Mouse (Mus musculus) embryonic facial prominence, embryonic 13.5 days (tissue): ENCODE measurements around the gene Brd3os. TPM values are rescaled to one million over a fixed set of nuclear protein-coding genes. Genes with fewer than 3 reads are reported as not detected.

ENCODE experiments used
- ATAC-seq: fragments of 200-750 bp; cut with Nextera tagmentation; 2 replicates; pipeline ENCODE4 v1.8.0; 2017; ENCODE audit warnings: low read depth; ENCODE audit not compliant: insufficient number of reproducible peaks, insufficient read depth, low FRiP score, low TSS enrichment
- H3K27ac ChIP-seq: fragments of 300-500 bp; sonication (generic); 2 replicates; pipeline ENCODE4 v1.5.1; 2015; ENCODE audit warnings: moderate library complexity, mild to moderate bottlenecking, inconsistent platforms
- H3K27me3 ChIP-seq: fragments of 300-500 bp; sonication (generic); 2 replicates; pipeline ENCODE4 v1.6.1; 2015; ENCODE audit warnings: mild to moderate bottlenecking, inconsistent platforms
- H3K36me3 ChIP-seq: fragments of 300-500 bp; sonication (generic); 2 replicates; pipeline ENCODE4 v1.6.1; 2015; ENCODE audit warnings: mild to moderate bottlenecking, inconsistent platforms
- H3K4me1 ChIP-seq: fragments of 300-500 bp; sonication (generic); 2 replicates; pipeline ENCODE4 v1.6.1; 2015; ENCODE audit warnings: inconsistent platforms
- H3K4me2 ChIP-seq: fragments of 300-500 bp; sonication (generic); 2 replicates; pipeline ENCODE4 v1.6.1; 2015; ENCODE audit warnings: moderate library complexity, mild to moderate bottlenecking, inconsistent platforms
- H3K4me3 ChIP-seq: fragments of 300-500 bp; sonication (generic); 2 replicates; pipeline ENCODE4 v1.5.1; 2015; ENCODE audit warnings: mild to moderate bottlenecking, inconsistent platforms
- H3K9ac ChIP-seq: fragments of 300-500 bp; sonication (generic); 2 replicates; pipeline ENCODE4 v1.6.1; 2015; ENCODE audit warnings: mild to moderate bottlenecking, inconsistent platforms
- H3K9me3 ChIP-seq: fragments of 300-500 bp; sonication (generic); 2 replicates; pipeline ENCODE4 v1.6.1; 2016; ENCODE audit warnings: inconsistent platforms
- WGBS: fragments of 180-500 bp; shearing (Covaris S2); methylation state at CpG from one replicate; pipeline ENCODE4 v1.1.7; 2015; ENCODE audit warnings: mixed read lengths; 5-methylcytosine and 5-hydroxymethylcytosine counted together
- polyA plus RNA-seq: library from polyadenylated mRNA; unstranded; fragments of >200 nt; fragmentation: Nextera tagmentation; extraction: Ambion mirVana; gene quantifications from 2 replicates; pipeline ENCODE4 v1.2.1, GENCODE M21; 2015

Brd3os gene
- polyA plus RNA-seq, 1 experiment from 2014 or later = 15.7 TPM

DNA sequence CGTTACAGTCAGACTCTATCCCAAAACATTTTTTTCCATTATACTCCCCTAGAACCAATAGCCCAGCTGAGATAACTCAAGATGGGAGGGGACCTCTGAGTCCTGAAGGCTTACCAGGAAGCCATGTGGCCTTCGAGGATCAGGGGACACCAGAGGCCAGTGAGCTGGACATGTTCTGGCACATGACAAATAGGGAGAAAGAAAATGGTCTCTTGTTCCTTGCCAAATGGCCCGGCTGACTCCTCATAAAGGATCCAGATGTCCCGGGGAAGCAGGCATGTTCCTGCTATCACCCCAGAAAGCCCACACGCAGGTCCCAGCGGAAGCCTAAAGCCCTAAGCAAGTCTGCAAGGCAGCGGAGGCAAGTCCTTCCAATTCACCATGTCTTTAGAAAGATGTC lies 18.5 kb upstream of the Brd3os start:
- Histone ChIP-seq H3K27ac (no peak overlapping the region), H3K4me3 (no peak overlapping the region), H3K27me3 (no peaks in the 10 kb centered on the region), H3K9me3 (no peaks in the 10 kb centered on the region), H3K4me2 (no peak overlapping the region), H3K4me1 (peaks cover 54% of the 10 kb centered on the region), H3K9ac (no peak overlapping the region; the same call in 1 of the 2 replicates), H3K36me3 (no peaks in the 10 kb centered on the region)
- no peak for ATAC-seq
- 75% methylated on average over 7 of the region's 7 CpGs for WGBS

DNA sequence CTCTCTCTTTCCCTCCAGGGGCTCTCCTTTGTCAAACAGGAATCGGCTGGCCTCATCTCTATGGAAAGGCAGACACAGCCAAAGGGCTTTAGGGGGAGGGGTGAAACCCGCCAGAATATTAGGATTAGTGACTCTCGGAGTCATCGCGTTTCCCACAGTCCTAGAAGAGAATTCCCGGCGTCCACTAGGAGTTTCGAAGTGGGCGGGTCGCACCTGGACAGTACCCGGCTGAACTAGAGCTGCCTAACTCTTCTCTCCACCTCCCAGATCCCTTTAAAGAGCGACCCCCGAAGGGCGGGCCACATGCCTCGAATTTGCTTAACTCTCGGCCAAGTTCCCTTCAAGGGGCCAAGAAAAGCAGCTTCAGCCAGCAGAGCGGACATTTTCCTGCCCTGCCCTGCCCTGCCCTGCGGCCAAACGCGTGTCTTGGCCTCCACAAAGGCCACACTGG lies 16.9 kb upstream of the Brd3os start:
- 1% methylated on average over 20 of the region's 20 CpGs for WGBS
- no peak overlapping the region for H3K27ac ChIP-seq

DNA sequence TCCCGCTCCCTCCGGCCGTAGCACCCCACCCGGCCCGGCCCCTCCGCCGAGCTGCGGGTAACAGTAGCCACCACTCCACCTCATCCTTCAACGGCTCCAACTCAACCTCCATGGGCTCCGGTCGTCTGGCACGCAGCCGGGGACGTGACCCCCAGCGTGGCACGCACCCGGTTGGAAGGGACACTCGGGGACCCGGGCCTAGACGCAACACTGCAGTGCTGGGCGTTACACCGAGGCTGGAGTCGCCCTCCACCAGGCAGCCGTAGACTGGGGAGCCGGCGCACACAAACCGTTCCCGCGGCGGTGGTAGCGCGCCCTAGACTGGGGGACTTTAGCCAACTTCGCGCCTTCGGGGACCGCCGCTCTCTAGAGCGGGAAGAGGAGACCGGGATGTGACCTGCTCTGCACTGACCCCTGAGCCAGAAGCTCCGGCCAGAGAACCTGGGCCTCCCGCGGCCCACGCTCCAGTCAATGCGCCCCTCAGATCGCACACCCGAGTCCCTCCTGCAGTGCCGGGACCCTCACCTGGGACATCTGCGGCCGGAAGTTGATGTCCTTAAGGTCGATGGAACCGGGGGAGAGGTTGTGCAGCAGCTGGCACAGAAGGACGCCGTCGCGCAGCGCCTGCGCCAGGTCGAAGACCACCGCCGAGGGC lies 16.2 kb upstream of the Brd3os start:
- no peak for ATAC-seq
- under 1% methylated on average over 60 of the region's 60 CpGs for WGBS

More for the DNA sequence above, 16.9 kb upstream of the Brd3os start:
- Histone ChIP-seq H3K27me3 (no peaks in the 10 kb centered on the region), H3K4me3 (peak overlapping the region; percentile 89), H3K36me3 (no peaks in the 10 kb centered on the region), H3K4me2 (peak overlapping the region; percentile 99), H3K4me1 (peaks cover 47% of the 10 kb centered on the region), H3K9me3 (no peaks in the 10 kb centered on the region), H3K9ac (peak overlapping the region; percentile 84)
- no peak for ATAC-seq

DNA sequence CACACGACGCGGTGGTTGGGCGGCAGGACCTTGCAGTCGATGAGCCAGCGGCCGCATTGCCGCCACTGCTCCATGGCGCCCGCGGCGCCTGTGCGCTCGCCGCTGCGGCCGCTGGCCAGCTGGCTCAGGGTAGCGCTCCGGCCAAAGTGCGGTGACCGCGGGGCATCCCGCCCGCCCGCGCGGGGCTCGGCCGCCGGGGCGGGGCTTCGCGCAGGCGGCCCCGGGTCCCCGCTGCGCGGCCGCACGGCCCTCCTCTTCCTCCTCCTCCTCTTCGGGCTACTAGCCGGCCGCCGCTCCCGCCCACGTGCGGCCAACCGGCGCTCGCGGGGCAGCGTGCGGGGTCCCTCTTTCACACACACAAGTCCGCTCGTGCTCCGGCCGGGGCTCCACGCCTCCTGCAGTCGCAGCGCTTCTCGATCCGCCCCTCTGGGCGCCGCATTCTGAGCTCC lies 15.7 kb upstream of the Brd3os start:
- H3K4me3 ChIP-seq = peak overlapping the region; percentile 89
- peak overlapping the region; percentile 99 for H3K4me2 ChIP-seq
- ATAC-seq = peak; percentile 41
- H3K27me3 ChIP-seq = no peaks in the 10 kb centered on the region
- H3K36me3 ChIP-seq = no peaks in the 10 kb centered on the region
- H3K27ac ChIP-seq = peak overlapping the region; percentile 73; the same call in 1 of the 2 replicates
- H3K9me3 ChIP-seq = no peaks in the 10 kb centered on the region
- under 1% methylated on average over 42 of the region's 64 CpGs for WGBS
- peak overlapping the region; percentile 84 for H3K9ac ChIP-seq
- H3K4me1 ChIP-seq = peaks cover 42% of the 10 kb centered on the region

More for the DNA sequence above, 16.2 kb upstream of the Brd3os start:
- Histone ChIP-seq H3K4me3 (peak overlapping the region; percentile 89), H3K36me3 (no peaks in the 10 kb centered on the region), H3K4me2 (peak overlapping the region; percentile 99), H3K4me1 (peaks cover 47% of the 10 kb centered on the region), H3K9me3 (no peaks in the 10 kb centered on the region), H3K9ac (peak overlapping the region; percentile 84), H3K27me3 (no peaks in the 10 kb centered on the region), H3K27ac (peak overlapping the region; percentile 73; the same call in 1 of the 2 replicates)

DNA sequence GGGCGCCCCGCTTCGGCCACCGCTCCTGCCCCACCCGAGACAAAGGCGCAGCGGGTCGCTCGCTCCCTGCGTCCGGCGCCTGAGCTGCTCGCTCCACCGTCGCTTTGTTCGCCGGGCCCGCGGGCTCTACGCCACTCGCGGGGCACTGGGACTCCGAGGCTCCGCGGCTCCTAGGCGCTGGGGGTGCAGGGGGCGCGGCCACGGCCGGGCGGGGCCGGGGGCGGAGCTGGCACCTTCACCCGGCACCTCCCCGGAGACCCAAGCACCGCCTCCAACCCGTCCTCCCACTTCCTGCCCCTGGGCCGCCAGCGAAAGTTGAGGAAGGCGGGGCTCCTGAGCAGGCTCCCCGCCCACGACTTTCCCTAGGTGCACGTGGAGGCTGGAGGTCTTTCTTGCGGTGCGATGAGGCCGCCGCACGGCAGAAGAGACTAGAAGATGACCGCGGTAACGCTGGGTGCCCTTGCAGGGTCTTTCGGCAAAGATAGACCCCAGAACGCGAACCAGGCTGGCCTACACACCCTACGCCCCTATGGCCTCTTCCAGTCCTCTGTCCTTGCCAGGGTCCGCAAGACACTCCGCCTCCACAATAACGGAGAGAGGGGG lies 15.2 kb upstream of the Brd3os start, which contains the start of gene Vav2:
Vav2 (minus strand) TSS at position 179 of the 603 bp plus-strand sequence.
- ATAC-seq = peak; percentile 89
- Histone ChIP-seq H3K9me3 (no peaks in the 10 kb centered on the region), H3K4me2 (peak within 1 kb of the TSS; percentile 99), H3K27ac (peak within 1 kb of the TSS; percentile 73), H3K9ac (peak within 1 kb of the TSS; percentile 84), H3K4me3 (peak within 1 kb of the TSS; percentile 89), H3K36me3 (no peaks in the 10 kb centered on the region), H3K4me1 (peaks cover 38% of the 10 kb centered on the region), H3K27me3 (no peaks in the 10 kb centered on the region)
- whole genome bisulfite sequencing = 1% methylated on average over 58 of the region's 58 CpGs

DNA sequence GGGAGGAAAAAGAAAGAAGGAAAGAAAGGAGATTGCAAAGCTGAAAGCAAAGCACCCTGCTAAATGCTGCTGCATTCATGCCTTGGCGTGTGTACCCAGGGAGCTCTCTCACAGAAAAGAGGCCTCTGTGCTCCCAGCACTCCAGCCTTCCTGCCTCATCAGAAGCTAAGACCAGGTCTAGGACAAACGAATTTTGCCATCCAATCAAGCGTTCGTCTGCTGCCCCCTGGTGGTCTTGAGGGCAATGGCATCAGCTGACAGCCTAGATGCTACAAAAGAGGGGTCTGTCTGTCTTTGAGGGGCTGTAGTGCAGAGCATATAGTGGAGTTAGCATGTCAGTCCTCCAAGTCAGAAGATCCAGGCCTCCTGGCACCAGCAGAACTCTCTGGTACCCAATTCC lies 14.1 kb upstream of the Brd3os start:
- H3K27me3 ChIP-seq = no peaks in the 10 kb centered on the region
- peaks cover 33% of the 10 kb centered on the region for H3K4me1 ChIP-seq
- peak overlapping the region; percentile 73; the same call in 1 of the 2 replicates for H3K27ac ChIP-seq
- WGBS = 0% methylated on average over 4 of the region's 4 CpGs
- H3K36me3 ChIP-seq = no peaks in the 10 kb centered on the region
- H3K4me2 ChIP-seq = 0 out of 2 replicates have a peak overlapping the region, but pooled peaks have one; percentile 99
- no peaks in the 10 kb centered on the region for H3K9me3 ChIP-seq
- 0 out of 2 replicates have a peak overlapping the region, but pooled peaks have one; percentile 84 for H3K9ac ChIP-seq
- H3K4me3 ChIP-seq = no peak overlapping the region
- no peak for ATAC-seq

DNA sequence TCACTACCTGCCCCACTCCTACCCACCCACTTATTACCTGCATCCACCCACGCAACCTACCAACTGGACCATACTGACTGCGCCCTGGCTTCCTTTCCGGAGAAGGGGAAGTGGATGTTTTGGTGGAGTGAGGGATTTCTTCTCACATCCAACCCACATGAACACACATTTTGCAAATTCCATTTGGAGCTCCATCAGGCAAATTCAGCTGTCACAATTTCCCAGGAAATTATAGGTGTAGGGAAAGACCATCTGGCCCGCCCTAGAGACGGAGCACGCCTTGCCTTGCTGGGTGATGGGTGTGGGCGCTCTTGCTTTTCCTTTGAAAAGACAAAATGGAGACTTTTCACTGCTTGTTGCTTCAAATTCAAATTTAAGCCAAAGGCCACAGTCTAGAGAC lies 11.5 kb upstream of the Brd3os start:
- 87% methylated on average over 7 of the region's 7 CpGs for WGBS
- Histone ChIP-seq H3K9ac (0 out of 2 replicates have a peak overlapping the region, but pooled peaks have one; percentile 16), H3K27ac (no peak overlapping the region), H3K9me3 (no peaks in the 10 kb centered on the region), H3K4me1 (peaks cover 16% of the 10 kb centered on the region), H3K4me3 (no peak overlapping the region), H3K4me2 (no peak overlapping the region), H3K27me3 (no peaks in the 10 kb centered on the region), H3K36me3 (no peaks in the 10 kb centered on the region)
- no peak for ATAC-seq

DNA sequence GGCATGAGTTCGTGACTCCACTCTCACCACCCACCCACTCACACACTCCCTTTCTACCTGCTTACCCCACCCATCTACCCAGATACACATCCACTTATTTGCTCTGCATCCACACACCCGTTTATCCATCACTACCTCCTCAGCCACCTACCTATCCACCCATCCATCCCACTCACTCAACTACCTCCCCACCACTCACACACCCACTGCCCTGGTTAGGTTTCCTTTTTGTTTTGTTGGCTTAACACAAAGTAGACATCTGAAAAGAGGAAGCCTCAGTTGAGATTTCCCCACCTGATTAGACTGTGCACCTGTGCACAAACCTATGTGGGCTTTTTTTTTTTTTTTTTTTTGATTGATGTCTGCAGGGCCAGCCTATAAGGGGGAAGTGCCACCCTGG lies 9.5 kb upstream of the Brd3os start:
- no peaks in the 10 kb centered on the region for H3K36me3 ChIP-seq
- H3K9me3 ChIP-seq = no peaks in the 10 kb centered on the region
- H3K4me3 ChIP-seq = no peak overlapping the region
- no peaks in the 10 kb centered on the region for H3K27me3 ChIP-seq
- no peak overlapping the region for H3K9ac ChIP-seq
- no peak for ATAC-seq
- H3K27ac ChIP-seq = no peak overlapping the region
- 64% methylated on average over 2 of the region's 2 CpGs for WGBS
- no peak overlapping the region for H3K4me2 ChIP-seq
- peaks cover 12% of the 10 kb centered on the region for H3K4me1 ChIP-seq

DNA sequence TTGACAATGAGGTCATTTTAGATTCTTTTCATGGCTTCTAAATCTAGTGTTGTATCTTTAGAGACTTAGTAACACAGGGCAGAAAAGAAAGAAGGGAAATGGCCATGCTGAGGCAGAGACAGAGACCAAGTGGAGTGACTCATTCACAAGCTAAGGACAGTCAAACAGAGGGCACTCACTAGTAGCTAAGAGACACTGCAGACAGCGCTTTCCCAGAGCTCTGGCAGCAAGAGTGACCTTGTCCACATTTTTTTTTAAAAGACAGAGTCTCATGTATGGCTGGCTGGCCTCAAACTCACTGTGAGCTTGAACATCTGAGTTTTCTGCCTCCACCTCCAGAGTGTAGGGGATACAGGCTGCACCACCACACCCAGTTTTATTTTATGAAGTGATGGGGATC lies 4.2 kb upstream of the Brd3os start:
- ATAC-seq = no peak
- Histone ChIP-seq H3K27me3 (no peaks in the 10 kb centered on the region), H3K9me3 (no peaks in the 10 kb centered on the region), H3K4me3 (no peak overlapping the region), H3K4me1 (peaks cover 17% of the 10 kb centered on the region), H3K36me3 (no peaks in the 10 kb centered on the region), H3K9ac (no peak overlapping the region), H3K27ac (no peak overlapping the region), H3K4me2 (no peak overlapping the region)
- 66% methylated on average over 1 of the region's 1 CpGs for WGBS

DNA sequence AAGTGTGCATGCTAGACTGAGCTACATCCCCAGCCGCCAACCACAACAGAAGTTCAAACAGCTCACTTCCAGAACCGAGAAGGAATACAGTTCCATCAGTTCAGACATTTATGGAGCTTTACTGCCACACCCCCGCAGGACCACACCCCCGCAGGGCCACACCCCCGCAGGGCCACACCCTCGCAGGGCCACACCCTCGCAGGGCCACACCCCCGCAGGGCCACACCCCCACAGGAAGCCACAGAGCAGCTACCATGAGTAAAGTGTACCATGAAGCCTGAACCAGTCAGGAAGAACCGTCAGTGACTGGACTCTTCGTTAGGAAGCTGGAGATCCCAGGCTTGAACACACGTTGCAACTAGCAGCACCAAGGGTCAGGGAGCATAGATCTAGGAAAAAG lies 3.8 kb upstream of the Brd3os start:
- no peaks in the 10 kb centered on the region for H3K36me3 ChIP-seq
- H3K9ac ChIP-seq = no peak overlapping the region
- H3K4me1 ChIP-seq = peaks cover 22% of the 10 kb centered on the region
- H3K4me3 ChIP-seq = no peak overlapping the region
- no peak overlapping the region for H3K4me2 ChIP-seq
- no peak for ATAC-seq
- H3K27ac ChIP-seq = no peak overlapping the region
- 17% methylated on average over 11 of the region's 11 CpGs for WGBS
- H3K9me3 ChIP-seq = no peaks in the 10 kb centered on the region
- H3K27me3 ChIP-seq = no peaks in the 10 kb centered on the region

DNA sequence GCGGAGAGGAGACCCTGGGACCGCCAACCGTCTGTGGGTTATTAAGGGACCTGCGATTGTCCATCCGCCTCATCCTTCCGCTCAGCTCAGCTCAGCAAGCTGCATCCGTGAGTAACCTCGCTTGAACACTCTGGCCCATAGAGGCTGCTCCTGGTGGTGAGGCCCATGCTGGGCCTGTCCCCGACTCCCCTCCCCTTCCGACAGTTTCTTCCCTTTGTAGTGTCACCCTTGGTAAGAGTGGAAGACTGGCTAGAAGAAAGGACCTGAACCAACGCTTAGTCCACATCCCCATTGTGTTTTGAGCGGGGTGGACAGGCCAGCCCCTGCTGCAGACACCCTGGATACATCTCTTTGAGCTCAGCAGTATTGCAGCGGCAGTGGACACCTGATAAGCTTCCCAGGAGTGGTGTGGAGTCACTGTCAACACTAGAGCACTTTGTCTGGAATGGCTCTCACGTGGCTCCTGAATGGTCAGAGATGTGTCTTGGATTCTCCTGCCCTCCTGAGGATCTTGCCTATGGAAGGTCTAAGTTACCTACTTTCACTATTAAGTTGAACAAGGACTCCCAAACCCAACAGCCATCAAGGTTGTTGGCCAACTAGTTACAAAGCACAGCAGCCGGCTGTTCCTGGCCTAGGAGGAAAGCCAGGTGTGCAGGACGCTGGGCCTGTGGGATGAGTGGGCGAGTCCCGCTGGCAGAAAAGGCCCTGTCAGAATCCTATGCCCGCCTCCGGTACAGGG lies 755 bp downstream of the Brd3os start:
- H3K27ac ChIP-seq = peak overlapping the region; percentile 66

More for the DNA sequence above, 755 bp downstream of the Brd3os start:
- peak overlapping the region; percentile 79 for H3K9ac ChIP-seq
- no peaks in the 10 kb centered on the region for H3K27me3 ChIP-seq
- 34% methylated on average over 20 of the region's 20 CpGs for WGBS
- peak overlapping the region; percentile 66 for H3K4me3 ChIP-seq
- H3K4me2 ChIP-seq = peak overlapping the region; percentile 81
- H3K4me1 ChIP-seq = peaks cover 19% of the 10 kb centered on the region
- peaks cover 39% of the 10 kb centered on the region for H3K36me3 ChIP-seq
- ATAC-seq = 0 out of 2 replicates have a peak, but pooled peaks have one; percentile 28
- no peaks in the 10 kb centered on the region for H3K9me3 ChIP-seq
